Mouse (Mus musculus) activated CD4-positive, CD25-positive, alpha-beta regulatory T cell, adult 9 weeks (primary cell): Measurements from ENCODE around the gene Dhx58. TPM values are rescaled to one million over a fixed set of nuclear protein-coding genes. Genes with fewer than 3 reads are reported as not detected.

Experiments used
- polyA plus RNA-seq: library from polyadenylated mRNA; unstranded; fragments of 100-300 nt; shearing (Covaris generic); gene quantifications from one replicate; pipeline ENCODE4 v1.2.1, GENCODE M21; 2017

Gene Dhx58
- polyA plus RNA-seq = 32.3 TPM

DNA sequence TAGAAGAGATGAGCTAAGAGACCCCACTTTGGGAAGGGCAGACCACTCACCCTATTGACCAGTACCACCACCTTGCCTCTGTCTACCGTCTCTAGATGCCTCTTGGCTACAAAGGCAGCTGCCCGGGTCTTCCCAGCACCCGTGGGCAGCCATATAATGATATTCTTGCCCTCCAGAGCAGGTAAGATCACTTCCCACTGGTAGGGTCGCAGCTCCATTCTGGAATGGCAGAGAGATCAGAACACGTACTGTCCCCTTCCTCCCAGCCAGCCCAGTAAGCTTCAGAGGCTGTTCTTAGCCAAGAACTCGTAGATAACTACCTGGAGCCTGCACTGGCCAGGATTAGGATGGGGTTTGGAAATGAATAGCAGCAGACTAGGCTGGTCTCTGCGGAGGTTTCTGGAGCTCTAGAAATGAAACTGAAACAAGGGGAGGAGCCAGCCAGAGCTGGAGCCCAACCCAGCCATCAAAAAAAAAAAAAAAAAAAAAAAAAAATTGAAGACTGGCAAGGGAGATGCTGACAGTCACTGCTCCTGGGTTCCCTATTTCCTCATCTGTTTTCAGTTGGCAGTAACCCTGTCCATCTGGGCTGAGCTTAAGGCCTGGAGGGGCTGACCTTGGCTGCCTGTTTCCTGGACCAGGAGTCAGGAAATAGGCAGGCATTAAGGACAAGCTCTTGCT, at the start of gene Dhx58:
Gene Dhx58 (minus strand): TSS at position 421 of the 681 bp plus-strand sequence.

GRCm38 (mm10) chr11:100738066-100738604, 34.1 kb upstream of the Dhx58 start, which contains the start of gene Rab5c:
Gene Rab5c (minus strand): TSS chr11:100738215.

DNA sequence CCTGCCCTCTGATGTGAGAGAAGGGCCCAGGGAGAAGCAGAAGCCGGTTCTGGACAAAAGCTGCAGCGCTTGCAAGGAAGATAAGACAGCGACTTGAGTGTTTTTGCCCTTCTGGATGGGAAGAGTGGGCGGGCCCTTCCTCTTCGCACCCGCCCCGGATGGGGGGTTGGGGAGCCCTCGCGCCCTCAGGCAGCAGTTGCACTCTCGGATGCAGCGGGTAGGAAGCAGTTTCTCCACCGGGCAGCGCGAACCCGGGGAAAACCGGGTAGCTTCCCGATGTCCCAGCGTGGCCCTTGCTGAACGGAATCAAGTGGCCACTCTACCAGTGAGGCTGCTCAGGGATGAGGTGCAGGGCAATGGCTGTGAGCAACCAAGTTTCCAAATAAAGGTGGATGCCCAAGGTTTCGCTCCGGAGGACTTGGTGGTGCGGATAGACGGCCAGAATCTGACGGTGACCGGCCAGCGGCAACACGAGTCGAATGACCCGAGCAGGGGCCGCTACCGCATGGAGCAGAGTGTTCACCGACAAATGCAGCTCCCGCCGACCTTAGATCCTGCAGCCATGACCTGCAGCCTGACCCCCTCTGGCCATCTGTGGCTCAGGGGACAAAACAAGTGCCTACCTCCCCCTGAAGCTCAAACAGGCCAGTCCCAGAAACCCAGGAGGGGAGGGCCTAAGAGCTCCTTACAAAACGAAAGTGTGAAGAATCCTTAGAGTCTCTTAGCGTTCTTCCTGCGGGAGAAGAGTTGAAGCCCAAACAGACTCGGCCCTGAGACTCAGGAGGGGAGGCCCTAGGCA, 9.9 kb upstream of the Dhx58 start, which contains the start of gene Hspb9:
Gene Hspb9 (plus strand): TSS at position 116 of the 799 bp plus-strand sequence.

GRCm38 (mm10) chr11:100711783-100712615, 7.9 kb upstream of the Dhx58 start, which contains the start of gene Kat2a:
Gene Kat2a (minus strand): TSS chr11:100712465.

DNA sequence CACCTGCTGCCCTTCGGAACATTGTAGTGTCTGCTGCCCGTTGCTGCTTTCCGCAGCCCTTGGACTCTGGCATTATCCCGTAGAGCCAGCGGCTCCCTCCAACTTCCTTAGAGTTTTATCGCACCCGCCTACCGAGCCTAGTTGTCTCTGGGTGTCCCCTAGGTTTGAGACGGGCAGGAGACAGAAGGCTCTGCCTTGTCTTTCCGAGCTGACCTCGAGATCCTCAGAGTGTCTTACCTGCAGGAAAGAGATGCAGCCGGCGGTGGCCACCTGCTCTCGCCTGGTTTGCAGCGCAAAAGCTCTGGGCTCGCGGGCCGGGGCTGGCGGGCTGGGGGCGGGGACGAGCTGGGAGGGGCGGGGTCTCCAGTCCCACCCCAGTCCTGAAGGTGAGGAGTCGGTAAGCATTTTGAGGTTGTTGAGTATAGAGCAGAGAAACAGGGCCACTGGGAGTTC, 11.9 kb downstream of the Dhx58 start, which contains the start of gene Zfp385c:
Gene Zfp385c (minus strand): TSS at position 292 of the 453 bp plus-strand sequence.

Other genes with a start within 250 kb of the Dhx58 start
- 4.2 TPM for gene Klhl11, start 231.5 kb downstream of the Dhx58 start, polyA plus RNA-seq
- gene Acly, start 176.3 kb downstream of the Dhx58 start, polyA plus RNA-seq = 212 TPM
- gene Ttc25, start 158.7 kb downstream of the Dhx58 start, polyA plus RNA-seq = 0.09 TPM
- 407 TPM for gene Cnp, start 129.4 kb downstream of the Dhx58 start, polyA plus RNA-seq
- gene Nkiras2, start 85.0 kb downstream of the Dhx58 start, polyA plus RNA-seq = 29.4 TPM
- 683 TPM for gene Dnajc7, start 84.1 kb downstream of the Dhx58 start, polyA plus RNA-seq
- gene Zfp385c, start 11.8 kb downstream of the Dhx58 start, polyA plus RNA-seq = 0.20 TPM
- gene Kat2a, start 8.2 kb upstream of the Dhx58 start, polyA plus RNA-seq = 43.7 TPM
- 0.88 TPM for gene Hspb9, start 9.6 kb upstream of the Dhx58 start, polyA plus RNA-seq
- gene Rab5c, start 33.9 kb upstream of the Dhx58 start, polyA plus RNA-seq = 58.6 TPM
- 0.20 TPM for gene Kcnh4, start 55.7 kb upstream of the Dhx58 start, polyA plus RNA-seq
- gene Hcrt, start 58.7 kb upstream of the Dhx58 start, polyA plus RNA-seq = not detected
- 5.0 TPM for gene Ghdc, start 66.7 kb upstream of the Dhx58 start, polyA plus RNA-seq
- gene Stat5b, start 146.5 kb upstream of the Dhx58 start, polyA plus RNA-seq = 173 TPM
- gene Stat5a, start 155.1 kb upstream of the Dhx58 start, polyA plus RNA-seq = 102 TPM
- gene Stat3, start 235.3 kb upstream of the Dhx58 start, polyA plus RNA-seq = 307 TPM